Mouse (Mus musculus): ENCODE results near the gene Gprc5a. TPM values are rescaled to one million over a fixed set of nuclear protein-coding genes. Genes with fewer than 3 reads are reported as not detected.

The Gprc5a gene
- total RNA-seq, 2 experiments from 2014 or later, result 3.7 to 4.0 TPM

Other genes with a start within 250 kb of the Gprc5a start
- gene Crebl2, start 235.5 kb upstream of the Gprc5a start, total RNA-seq (2021), result 1 to 10 TPM; 2.4 to 2.8 TPM
- gene Gpr19, start 167.1 kb upstream of the Gprc5a start, total RNA-seq (2021), result 1 to 10 TPM; 6.3 to 6.6 TPM
- 10 to 100 TPM; 46.1 to 47.7 TPM for gene Cdkn1b, start 145.2 kb upstream of the Gprc5a start, total RNA-seq (2021)
- 10 to 100 TPM; 29.5 to 36.8 TPM for gene Apold1, start 83.9 kb upstream of the Gprc5a start, total RNA-seq (2021)
- gene Ddx47, start 54.0 kb upstream of the Gprc5a start, total RNA-seq (2021), result 10 to 100 TPM; 42.2 to 44.1 TPM
- gene Gprc5d, start 52.6 kb downstream of the Gprc5a start, total RNA-seq (2021), result under 1 TPM in 1 of 2 experiments, not detected in 1; 0.26 TPM
- 1 to 10 TPM; 7.2 to 8.0 TPM for gene Fam234b, start 132.3 kb downstream of the Gprc5a start, total RNA-seq (2021)
- 10 to 100 TPM; 45.0 to 59.6 TPM for gene Hebp1, start 132.4 kb downstream of the Gprc5a start, total RNA-seq (2021)
- under 1 TPM; 0.81 to 0.88 TPM for gene Gsg1, start 188.7 kb downstream of the Gprc5a start, total RNA-seq (2021)
- gene Pbp2, start 244.8 kb downstream of the Gprc5a start, total RNA-seq (2021), result not detected

All from heart, postnatal 4 days (tissue).